Mouse (Mus musculus) CD4-positive helper T cell, adult 2 months (primary cell): ENCODE measurements around the gene Gm8720.
"Not testable (repeated sequence)": the region's sequence is repeated elsewhere in the genome, so short reads cannot be mapped to it uniquely, and the experiment has no call there.

ENCODE experiments used
- DNase-seq: peaks from one replicate; pipeline ENCODE4 v3.0.0-alpha.2; 2012; ENCODE audit warnings: low read depth, missing footprints, low spot score

The Gm8720 gene

DNA sequence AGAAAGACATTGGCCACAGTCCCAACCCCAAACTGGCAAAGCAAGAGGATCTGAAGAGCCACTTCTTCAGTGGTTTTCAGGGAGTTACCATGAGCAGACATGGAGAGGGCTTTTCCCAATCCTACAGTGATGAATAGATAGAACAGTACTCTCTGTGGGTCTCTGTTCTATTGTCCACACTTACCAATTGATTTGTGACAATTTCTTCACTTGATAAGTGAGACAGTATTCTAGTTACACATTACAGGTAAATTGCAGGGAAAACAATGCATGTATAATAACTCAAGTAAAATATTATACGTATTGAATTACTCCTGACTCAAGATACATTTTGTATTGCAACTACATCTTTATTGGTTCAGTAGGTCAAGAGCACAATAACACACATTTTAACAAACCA lies at the start of gene Gm8720:
Gene Gm8720 (minus strand): TSS at position 101 of the 400 bp plus-strand sequence.
- DNase-seq, result not testable (repeated sequence)

DNA sequence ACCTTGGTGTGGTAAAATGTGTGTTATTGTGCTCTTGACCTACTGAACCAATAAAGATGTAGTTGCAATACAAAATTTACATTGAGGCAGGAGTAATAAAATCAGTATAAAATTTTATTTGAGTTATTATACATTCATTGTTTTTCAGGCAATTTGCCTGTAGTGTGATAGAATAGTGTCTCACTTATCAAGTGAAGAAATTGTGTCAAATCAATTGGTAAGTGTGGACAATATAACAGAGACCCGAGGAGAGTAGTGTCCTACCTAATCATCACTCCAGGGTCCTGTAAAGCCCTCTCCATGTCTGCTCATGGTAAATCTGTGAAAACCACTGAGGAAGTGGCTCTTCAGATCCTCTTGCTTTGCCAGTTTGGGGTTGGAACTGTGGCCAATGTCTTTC lies 12.0 kb downstream of the Gm8720 start, which contains the start of gene Vmn1r163:
Gene Vmn1r163 (plus strand): TSS at position 301 of the 400 bp plus-strand sequence.
- DNase-seq, result not testable (repeated sequence)

GRCm38 (mm10) chr7:23019823-23020222 lies 47.4 kb downstream of the Gm8720 start, which contains the start of gene Gm4216:
TSS of gene Gm4216 (minus strand) at chr7:23019923.
- DNase-seq, result not testable (repeated sequence)
